Mouse (Mus musculus): ENCODE data around the gene Olfr259. TPM values are rescaled to one million over a fixed set of nuclear protein-coding genes. Genes with fewer than 3 reads are reported as not detected.

Gene Olfr259
- total RNA-seq (2014; rRNA removed; ENCODE audit: low replicate concordance) (not detected in 2 replicates), polyA plus RNA-seq (2015; fragmentation: Nextera tagmentation; extraction: Ambion mirVana) (not detected in 2 replicates)

DNA sequence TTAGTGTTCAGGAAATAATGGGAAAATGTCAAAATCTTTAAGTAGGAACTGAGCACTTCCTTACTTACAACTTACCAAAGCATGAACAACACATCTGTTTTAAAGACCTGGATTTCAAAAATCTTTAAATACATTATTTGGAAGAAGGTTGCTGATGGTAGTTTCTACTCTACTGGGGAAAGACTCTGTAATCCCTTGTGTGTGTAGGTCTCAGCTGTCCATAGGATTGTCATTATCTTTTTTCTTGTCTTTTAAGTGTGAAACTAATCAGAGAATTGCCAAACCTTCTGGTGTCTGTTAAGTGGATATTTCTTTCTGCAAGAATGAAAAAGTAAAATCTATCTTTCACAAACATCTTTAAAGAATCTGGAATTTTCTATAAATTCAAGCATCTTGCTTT lies at the start of gene Olfr259:
TSS of gene Olfr259 (minus strand) at position 101 of the 400 bp plus-strand sequence.
- no peak within 1 kb of the TSS for H3K27ac ChIP-seq (ENCODE audit: low read depth)
- no peak within 1 kb of the TSS for H3K4me3 ChIP-seq (ENCODE audit: low read depth, low read length)
- H3K36me3 ChIP-seq (replicated peaks; ENCODE audit: control insufficient read depth, insufficient read depth, low read length) = no peaks in the 10 kb centered on the region
- DNase-seq (ENCODE audit: low spot score) (no peak), ATAC-seq (ENCODE audit: insufficient read depth, low read depth) (no peak)
- H3K9me3 ChIP-seq (replicated peaks; ENCODE audit: control insufficient read depth, low read length) = no peaks in the 10 kb centered on the region
- no peaks in the 10 kb centered on the region for H3K4me1 ChIP-seq (ENCODE audit: control insufficient read depth, insufficient read depth)
- H3K4me2 ChIP-seq (ENCODE audit: low read depth, low read length) = no peak within 1 kb of the TSS
- no peak for TF ChIP-seq EP300 (IDR thresholded peaks at IDR 0.05; ENCODE audit: low read depth)
- no peaks in the 10 kb centered on the region for H3K27me3 ChIP-seq (ENCODE audit: control insufficient read depth, insufficient read depth, low read length)
- H3K9ac ChIP-seq (replicated peaks; ENCODE audit: low read depth, low read length) = no peak within 1 kb of the TSS

DNA sequence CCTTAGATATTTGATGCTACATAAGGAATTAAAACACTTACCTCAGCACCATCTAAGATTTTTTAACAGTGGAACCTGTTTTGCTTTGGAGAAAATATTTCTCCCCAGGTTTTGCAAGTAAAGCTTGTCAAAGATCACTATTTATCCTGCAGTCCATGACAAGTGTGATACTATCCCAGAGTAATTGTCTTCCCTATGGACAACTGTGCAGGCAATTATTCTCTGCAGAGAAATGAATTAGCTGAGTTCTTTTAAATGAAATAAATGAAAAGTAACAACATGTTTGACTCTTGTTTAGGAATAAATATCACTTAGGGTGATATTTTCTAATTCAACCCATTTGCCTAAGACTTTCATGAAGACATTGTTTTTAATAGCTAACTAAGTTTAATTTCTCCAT lies 38.2 kb upstream of the Olfr259 start, which contains the start of gene Olfr1111:
TSS of gene Olfr1111 (minus strand) at position 101 of the 400 bp plus-strand sequence.
- Histone ChIP-seq H3K9me3 (replicated peaks; ENCODE audit: control insufficient read depth, low read length) (no peaks in the 10 kb centered on the region), H3K4me3 (ENCODE audit: low read depth, low read length) (no peak within 1 kb of the TSS), H3K4me2 (ENCODE audit: low read depth, low read length) (no peak within 1 kb of the TSS), H3K4me1 (ENCODE audit: control insufficient read depth, insufficient read depth) (no peaks in the 10 kb centered on the region), H3K9ac (replicated peaks; ENCODE audit: low read depth, low read length) (no peak within 1 kb of the TSS), H3K27me3 (ENCODE audit: control insufficient read depth, insufficient read depth, low read length) (no peaks in the 10 kb centered on the region), H3K27ac (ENCODE audit: low read depth) (no peak within 1 kb of the TSS), H3K36me3 (replicated peaks; ENCODE audit: control insufficient read depth, insufficient read depth, low read length) (no peaks in the 10 kb centered on the region)
- ATAC-seq (ENCODE audit: insufficient read depth, low read depth) = no peak
- no peak for DNase-seq (ENCODE audit: low spot score)
- TF ChIP-seq CTCF (IDR thresholded peaks at IDR 0.05; ENCODE audit: low read depth) (no peak), EP300 (IDR thresholded peaks at IDR 0.05; ENCODE audit: low read depth) (no peak)

DNA sequence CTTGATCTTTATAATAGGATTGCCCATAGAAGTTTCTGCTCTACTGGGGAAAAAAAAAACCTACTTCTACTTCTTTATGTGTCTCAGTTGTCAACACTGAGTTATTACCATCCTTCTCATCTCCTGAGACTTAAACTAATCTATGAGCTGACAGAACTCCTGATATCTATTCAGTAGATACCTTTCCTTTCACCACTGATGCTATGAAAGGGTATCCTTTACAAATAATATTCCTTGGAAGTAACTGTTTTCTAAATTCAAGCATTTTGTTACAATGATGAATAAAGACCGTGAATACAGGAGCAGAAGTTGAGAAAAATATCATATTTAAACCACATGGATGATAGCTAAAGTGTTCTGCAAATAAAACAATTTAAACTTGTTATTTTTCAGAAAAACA lies 25.8 kb upstream of the Olfr259 start, which contains the start of gene Olfr1110:
TSS of gene Olfr1110 (minus strand) at position 101 of the 400 bp plus-strand sequence.
- H3K4me1 ChIP-seq (ENCODE audit: control insufficient read depth, insufficient read depth) = no peaks in the 10 kb centered on the region

GRCm38 (mm10) chr2:87095908-87096307 lies 18.5 kb downstream of the Olfr259 start, which contains the start of gene Olfr1109:
TSS of gene Olfr1109 (minus strand) at chr2:87096008.
- ATAC-seq (ENCODE audit: insufficient read depth, low read depth) (no peak), DNase-seq (ENCODE audit: low spot score) (no peak)
- Histone ChIP-seq H3K27me3 (ENCODE audit: control insufficient read depth, insufficient read depth, low read length) (no peaks in the 10 kb centered on the region), H3K27ac (ENCODE audit: low read depth) (no peak within 1 kb of the TSS), H3K36me3 (replicated peaks; ENCODE audit: control insufficient read depth, insufficient read depth, low read length) (no peaks in the 10 kb centered on the region), H3K4me2 (ENCODE audit: low read depth, low read length) (no peak within 1 kb of the TSS), H3K9me3 (replicated peaks; ENCODE audit: control insufficient read depth, low read length) (no peaks in the 10 kb centered on the region), H3K9ac (replicated peaks; ENCODE audit: low read depth, low read length) (no peak within 1 kb of the TSS), H3K4me3 (ENCODE audit: low read depth, low read length) (no peak within 1 kb of the TSS), H3K4me1 (ENCODE audit: control insufficient read depth, insufficient read depth) (no peaks in the 10 kb centered on the region)
- TF ChIP-seq EP300 (IDR thresholded peaks at IDR 0.05; ENCODE audit: low read depth) = no peak
- TF ChIP-seq CTCF (IDR thresholded peaks at IDR 0.05; ENCODE audit: low read depth) = no peak
- 59% methylated on average over 1 of the region's 1 CpGs for WGBS

More for the DNA sequence above, 25.8 kb upstream of the Olfr259 start, which contains the start of gene Olfr1110:
- H3K4me2 ChIP-seq (ENCODE audit: low read depth, low read length) = no peak within 1 kb of the TSS
- no peaks in the 10 kb centered on the region for H3K9me3 ChIP-seq (replicated peaks; ENCODE audit: control insufficient read depth, low read length)
- no peak within 1 kb of the TSS for H3K9ac ChIP-seq (replicated peaks; ENCODE audit: low read depth, low read length)
- ATAC-seq (ENCODE audit: insufficient read depth, low read depth) = no peak
- no peak for DNase-seq (ENCODE audit: low spot score)
- no peaks in the 10 kb centered on the region for H3K27me3 ChIP-seq (ENCODE audit: control insufficient read depth, insufficient read depth, low read length)
- WGBS = 55% methylated on average over 1 of the region's 1 CpGs
- no peaks in the 10 kb centered on the region for H3K36me3 ChIP-seq (replicated peaks; ENCODE audit: control insufficient read depth, insufficient read depth, low read length)
- no peak within 1 kb of the TSS for H3K4me3 ChIP-seq (ENCODE audit: low read depth, low read length)
- no peak within 1 kb of the TSS for H3K27ac ChIP-seq (ENCODE audit: low read depth)
- TF ChIP-seq CTCF (IDR thresholded peaks at IDR 0.05; ENCODE audit: low read depth) = no peak
- TF ChIP-seq EP300 (IDR thresholded peaks at IDR 0.05; ENCODE audit: low read depth) = no peak

GRCm38 (mm10) chr2:87075717-87076116 lies 38.6 kb downstream of the Olfr259 start, which contains the start of gene Olfr1107:
TSS of gene Olfr1107 (minus strand) at chr2:87075817.
- Histone ChIP-seq H3K4me1 (ENCODE audit: control insufficient read depth, insufficient read depth) (no peaks in the 10 kb centered on the region), H3K9me3 (replicated peaks; ENCODE audit: control insufficient read depth, low read length) (no peaks in the 10 kb centered on the region), H3K4me3 (ENCODE audit: low read depth, low read length) (no peak within 1 kb of the TSS), H3K4me2 (ENCODE audit: low read depth, low read length) (no peak within 1 kb of the TSS), H3K36me3 (replicated peaks; ENCODE audit: control insufficient read depth, insufficient read depth, low read length) (no peaks in the 10 kb centered on the region), H3K27me3 (ENCODE audit: control insufficient read depth, insufficient read depth, low read length) (no peaks in the 10 kb centered on the region), H3K27ac (ENCODE audit: low read depth) (no peak within 1 kb of the TSS), H3K9ac (replicated peaks; ENCODE audit: low read depth, low read length) (no peak within 1 kb of the TSS)
- DNase-seq (ENCODE audit: low spot score) (no peak), ATAC-seq (ENCODE audit: insufficient read depth, low read depth) (no peak)
- WGBS = 72% methylated on average over 1 of the region's 1 CpGs
- TF ChIP-seq CTCF (IDR thresholded peaks at IDR 0.05; ENCODE audit: low read depth) (no peak), EP300 (IDR thresholded peaks at IDR 0.05; ENCODE audit: low read depth) (no peak)

Other genes with a start within 250 kb of the Olfr259 start
- gene Gm13723, start 239.8 kb downstream of the Olfr259 start, total RNA-seq (2014; rRNA removed; ENCODE audit: low replicate concordance) = not detected in 2 replicates
- not detected in 2 replicates for gene Gm13723, start 239.8 kb downstream of the Olfr259 start, polyA plus RNA-seq (2015; fragmentation: Nextera tagmentation; extraction: Ambion mirVana)
- not detected in 2 replicates for gene Olfr1097, start 222.4 kb downstream of the Olfr259 start, total RNA-seq (2014; rRNA removed; ENCODE audit: low replicate concordance)
- not detected in 2 replicates for gene Olfr1097, start 222.4 kb downstream of the Olfr259 start, polyA plus RNA-seq (2015; fragmentation: Nextera tagmentation; extraction: Ambion mirVana)
- gene Olfr1098, start 190.0 kb downstream of the Olfr259 start, total RNA-seq (2014; rRNA removed; ENCODE audit: low replicate concordance) = not detected in 2 replicates
- not detected in 2 replicates for gene Olfr1098, start 190.0 kb downstream of the Olfr259 start, polyA plus RNA-seq (2015; fragmentation: Nextera tagmentation; extraction: Ambion mirVana)
- not detected in 2 replicates for gene Olfr1099, start 153.9 kb downstream of the Olfr259 start, total RNA-seq (2014; rRNA removed; ENCODE audit: low replicate concordance)
- not detected in 2 replicates for gene Olfr1099, start 153.9 kb downstream of the Olfr259 start, polyA plus RNA-seq (2015; fragmentation: Nextera tagmentation; extraction: Ambion mirVana)
- gene Olfr1100, start 134.6 kb downstream of the Olfr259 start, total RNA-seq (2014; rRNA removed; ENCODE audit: low replicate concordance) = not detected in 2 replicates
- not detected in 2 replicates for gene Olfr1100, start 134.6 kb downstream of the Olfr259 start, polyA plus RNA-seq (2015; fragmentation: Nextera tagmentation; extraction: Ambion mirVana)
- gene Olfr1101, start 123.3 kb downstream of the Olfr259 start, total RNA-seq (2014; rRNA removed; ENCODE audit: low replicate concordance) = not detected in 2 replicates
- gene Olfr1101, start 123.3 kb downstream of the Olfr259 start, polyA plus RNA-seq (2015; fragmentation: Nextera tagmentation; extraction: Ambion mirVana) = not detected in 2 replicates
- gene Olfr1102, start 116.2 kb downstream of the Olfr259 start, total RNA-seq (2014; rRNA removed; ENCODE audit: low replicate concordance) = not detected in 2 replicates
- not detected in 2 replicates for gene Olfr1102, start 116.2 kb downstream of the Olfr259 start, polyA plus RNA-seq (2015; fragmentation: Nextera tagmentation; extraction: Ambion mirVana)
- gene Olfr1104, start 87.5 kb downstream of the Olfr259 start, total RNA-seq (2014; rRNA removed; ENCODE audit: low replicate concordance) = not detected in 2 replicates
- not detected in 2 replicates for gene Olfr1104, start 87.5 kb downstream of the Olfr259 start, polyA plus RNA-seq (2015; fragmentation: Nextera tagmentation; extraction: Ambion mirVana)
- not detected in 2 replicates for gene Olfr1105, start 78.0 kb downstream of the Olfr259 start, total RNA-seq (2014; rRNA removed; ENCODE audit: low replicate concordance)
- not detected in 2 replicates for gene Olfr1105, start 78.0 kb downstream of the Olfr259 start, polyA plus RNA-seq (2015; fragmentation: Nextera tagmentation; extraction: Ambion mirVana)
- not detected in 2 replicates for gene Olfr1106, start 62.3 kb downstream of the Olfr259 start, total RNA-seq (2014; rRNA removed; ENCODE audit: low replicate concordance)
- gene Olfr1106, start 62.3 kb downstream of the Olfr259 start, polyA plus RNA-seq (2015; fragmentation: Nextera tagmentation; extraction: Ambion mirVana) = not detected in 2 replicates
- gene Olfr1107, start 38.8 kb downstream of the Olfr259 start, total RNA-seq (2014; rRNA removed; ENCODE audit: low replicate concordance) = not detected in 2 replicates
- not detected in 2 replicates for gene Olfr1107, start 38.8 kb downstream of the Olfr259 start, polyA plus RNA-seq (2015; fragmentation: Nextera tagmentation; extraction: Ambion mirVana)
- gene Olfr1109, start 18.6 kb downstream of the Olfr259 start, total RNA-seq (2014; rRNA removed; ENCODE audit: low replicate concordance) = not detected in 2 replicates
- not detected in 2 replicates for gene Olfr1109, start 18.6 kb downstream of the Olfr259 start, polyA plus RNA-seq (2015; fragmentation: Nextera tagmentation; extraction: Ambion mirVana)
- gene Olfr1110, start 25.7 kb upstream of the Olfr259 start, total RNA-seq (2014; rRNA removed; ENCODE audit: low replicate concordance) = not detected in 2 replicates
- not detected in 2 replicates for gene Olfr1110, start 25.7 kb upstream of the Olfr259 start, polyA plus RNA-seq (2015; fragmentation: Nextera tagmentation; extraction: Ambion mirVana)
- not detected in 2 replicates for gene Olfr1111, start 38.1 kb upstream of the Olfr259 start, total RNA-seq (2014; rRNA removed; ENCODE audit: low replicate concordance)
- not detected in 2 replicates for gene Olfr1111, start 38.1 kb upstream of the Olfr259 start, polyA plus RNA-seq (2015; fragmentation: Nextera tagmentation; extraction: Ambion mirVana)
- gene Olfr1112, start 73.2 kb upstream of the Olfr259 start, total RNA-seq (2014; rRNA removed; ENCODE audit: low replicate concordance) = not detected in 2 replicates
- gene Olfr1112, start 73.2 kb upstream of the Olfr259 start, polyA plus RNA-seq (2015; fragmentation: Nextera tagmentation; extraction: Ambion mirVana) = not detected in 2 replicates
- gene Olfr1113, start 94.4 kb upstream of the Olfr259 start, total RNA-seq (2014; rRNA removed; ENCODE audit: low replicate concordance) = not detected in 2 replicates
- not detected in 2 replicates for gene Olfr1113, start 94.4 kb upstream of the Olfr259 start, polyA plus RNA-seq (2015; fragmentation: Nextera tagmentation; extraction: Ambion mirVana)
- gene Olfr1115, start 133.4 kb upstream of the Olfr259 start, total RNA-seq (2014; rRNA removed; ENCODE audit: low replicate concordance) = not detected in 2 replicates
- gene Olfr1115, start 133.4 kb upstream of the Olfr259 start, polyA plus RNA-seq (2015; fragmentation: Nextera tagmentation; extraction: Ambion mirVana) = not detected in 2 replicates
- gene Olfr1116, start 153.0 kb upstream of the Olfr259 start, total RNA-seq (2014; rRNA removed; ENCODE audit: low replicate concordance) = not detected in 2 replicates
- gene Olfr1116, start 153.0 kb upstream of the Olfr259 start, polyA plus RNA-seq (2015; fragmentation: Nextera tagmentation; extraction: Ambion mirVana) = not detected in 2 replicates
- gene Olfr1118, start 193.0 kb upstream of the Olfr259 start, total RNA-seq (2014; rRNA removed; ENCODE audit: low replicate concordance) = not detected in 2 replicates
- gene Olfr1118, start 193.0 kb upstream of the Olfr259 start, polyA plus RNA-seq (2015; fragmentation: Nextera tagmentation; extraction: Ambion mirVana) = not detected in 2 replicates
- gene Olfr1120, start 240.2 kb upstream of the Olfr259 start, total RNA-seq (2014; rRNA removed; ENCODE audit: low replicate concordance) = not detected in 2 replicates
- gene Olfr1120, start 240.2 kb upstream of the Olfr259 start, polyA plus RNA-seq (2015; fragmentation: Nextera tagmentation; extraction: Ambion mirVana) = not detected in 2 replicates

Data from heart, postnatal 0 days (tissue).